Mouse (Mus musculus): ENCODE data around the gene Ccdc183. TPM values are rescaled to one million over a fixed set of nuclear protein-coding genes. Genes with fewer than 3 reads are reported as not detected.

The Ccdc183 gene
- polyA plus RNA-seq, 1 experiment, result 0.02 TPM

DNA sequence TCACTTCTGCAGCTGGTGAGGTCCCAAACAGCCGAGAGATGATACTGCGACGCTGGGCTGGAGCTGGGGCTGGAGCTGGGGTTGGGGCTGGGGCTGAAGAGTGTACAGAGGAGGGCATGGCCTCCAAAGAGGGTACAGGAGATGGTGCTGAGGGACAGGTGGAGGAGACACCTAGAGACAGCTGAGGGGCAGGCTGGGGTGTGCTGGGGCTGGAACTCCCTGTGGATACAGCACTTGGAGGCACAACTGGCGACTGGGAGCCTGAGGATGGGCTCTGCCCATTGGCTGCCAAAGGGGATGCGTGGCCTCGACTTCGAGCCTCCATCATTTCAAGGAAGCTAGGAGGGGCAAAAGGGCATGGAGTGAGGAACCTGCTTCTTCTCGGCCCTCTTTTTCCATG lies 30.2 kb downstream of the Ccdc183 start:
- no peak for TF ChIP-seq POLR2A (IDR thresholded peaks at IDR 0.05; ENCODE audit: extremely low read depth, insufficient read depth, low read length)
- no peak for TF ChIP-seq CTCF (IDR thresholded peaks at IDR 0.05; ENCODE audit: extremely low read depth, insufficient read depth, low read length)
- Histone ChIP-seq H3K27ac (ENCODE audit: insufficient read depth, low read length) (no peak overlapping the region), H3K4me3 (ENCODE audit: insufficient read depth, low read length) (no peak overlapping the region), H3K4me1 (ENCODE audit: control insufficient read depth, insufficient read depth, low read length) (peaks cover 5% of the 10 kb centered on the region)

DNA sequence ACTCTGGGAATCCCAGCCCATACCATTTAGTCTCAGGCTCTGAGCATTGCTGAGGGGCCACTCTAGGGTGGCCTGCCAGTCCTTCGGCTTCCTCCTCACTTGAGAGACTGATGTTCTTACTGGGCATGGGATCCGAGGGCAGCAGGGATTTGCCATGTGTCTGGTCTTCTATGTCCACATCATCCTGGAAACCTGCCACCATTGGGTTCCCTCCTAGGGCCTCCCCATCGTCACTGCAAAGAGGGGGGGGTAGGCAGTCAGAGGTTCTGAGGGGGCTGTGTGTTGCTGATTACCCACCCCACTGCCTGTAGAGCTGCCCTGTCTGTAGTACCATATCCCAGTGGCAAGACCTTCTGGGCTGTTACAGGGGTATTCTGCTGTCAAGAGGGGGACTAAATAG lies 31.9 kb downstream of the Ccdc183 start:
- Histone ChIP-seq H3K27ac (ENCODE audit: insufficient read depth, low read length) (no peak overlapping the region), H3K4me1 (ENCODE audit: control insufficient read depth, insufficient read depth, low read length) (peaks cover 7% of the 10 kb centered on the region)

DNA sequence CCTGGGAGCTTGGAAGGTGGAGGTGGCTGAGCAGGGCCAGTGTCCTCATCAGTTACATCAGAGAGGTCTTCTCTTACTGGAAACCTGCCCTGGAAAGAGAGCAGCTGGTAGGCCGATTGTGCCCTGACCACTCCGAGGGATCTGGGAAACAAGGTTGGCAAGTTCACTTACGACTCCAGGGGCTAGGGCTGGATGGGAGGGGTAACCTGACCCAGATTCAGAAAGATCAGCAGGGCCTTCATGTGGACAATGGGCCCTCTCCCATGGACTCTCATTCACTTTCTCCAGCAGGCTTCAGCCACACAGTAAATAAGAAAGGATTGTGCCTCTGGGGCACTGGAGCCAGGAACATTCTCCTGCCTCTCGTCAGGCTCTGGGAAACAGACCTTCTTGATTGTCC lies 32.6 kb downstream of the Ccdc183 start:
- H3K4me3 ChIP-seq (ENCODE audit: insufficient read depth, low read length), result no peak overlapping the region
- H3K4me1 ChIP-seq (ENCODE audit: control insufficient read depth, insufficient read depth, low read length), result peaks cover 8% of the 10 kb centered on the region
- TF ChIP-seq POLR2A (IDR thresholded peaks at IDR 0.05; ENCODE audit: extremely low read depth, insufficient read depth, low read length) (no peak), CTCF (IDR thresholded peaks at IDR 0.05; ENCODE audit: extremely low read depth, insufficient read depth, low read length) (no peak)
- H3K27ac ChIP-seq (ENCODE audit: insufficient read depth, low read length), result peak overlapping the region; percentile 36; the same call in 1 of the 2 replicates

More for the DNA sequence above, 31.9 kb downstream of the Ccdc183 start:
- TF ChIP-seq CTCF (IDR thresholded peaks at IDR 0.05; ENCODE audit: extremely low read depth, insufficient read depth, low read length) (no peak), POLR2A (IDR thresholded peaks at IDR 0.05; ENCODE audit: extremely low read depth, insufficient read depth, low read length) (no peak)
- H3K4me3 ChIP-seq (ENCODE audit: insufficient read depth, low read length), result no peak overlapping the region

DNA sequence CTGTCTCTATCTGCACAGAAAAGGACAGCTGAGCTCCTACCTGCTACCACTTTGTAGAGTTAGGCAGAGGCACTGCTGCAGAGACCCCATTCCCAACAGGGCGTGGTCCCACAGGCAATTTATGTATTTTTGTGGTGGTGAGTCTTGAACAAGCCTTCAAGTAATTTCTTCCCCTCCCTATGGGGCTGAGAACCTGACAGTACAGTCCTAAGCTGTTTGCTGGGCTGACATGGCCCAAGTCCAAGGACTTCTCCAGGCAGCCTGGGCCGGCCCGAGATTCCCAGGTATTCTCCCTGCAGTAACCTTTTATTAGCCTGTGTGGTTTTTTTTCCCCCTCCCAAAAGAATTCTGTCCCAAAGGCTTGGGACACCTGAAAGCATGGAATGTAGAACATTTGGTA lies 33.3 kb downstream of the Ccdc183 start:
- TF ChIP-seq POLR2A (IDR thresholded peaks at IDR 0.05; ENCODE audit: extremely low read depth, insufficient read depth, low read length) (no peak), CTCF (IDR thresholded peaks at IDR 0.05; ENCODE audit: extremely low read depth, insufficient read depth, low read length) (no peak)
- peaks cover 9% of the 10 kb centered on the region for H3K4me1 ChIP-seq (ENCODE audit: control insufficient read depth, insufficient read depth, low read length)
- H3K27ac ChIP-seq (ENCODE audit: insufficient read depth, low read length), result no peak overlapping the region
- H3K4me3 ChIP-seq (ENCODE audit: insufficient read depth, low read length), result no peak overlapping the region

DNA sequence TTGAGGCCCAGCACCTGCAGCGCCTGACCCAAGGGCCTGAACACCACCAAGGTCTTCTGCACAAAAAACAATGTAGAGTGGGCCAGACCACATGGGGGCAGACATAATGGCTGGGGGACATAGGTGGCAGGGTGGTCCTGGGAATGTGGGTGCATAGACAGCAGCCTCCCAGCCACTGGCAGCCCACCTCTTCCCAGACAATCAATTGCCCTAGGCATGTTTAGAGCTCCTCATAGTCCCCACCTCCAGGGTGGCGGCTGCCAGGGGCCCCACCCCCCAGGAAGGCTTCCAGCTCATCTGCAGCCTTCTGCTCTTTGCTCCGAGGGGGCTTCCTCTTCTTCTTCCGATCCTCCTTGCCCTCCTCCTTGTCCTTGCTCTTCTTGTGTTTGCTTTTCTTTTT lies 33.9 kb downstream of the Ccdc183 start:
- no peak overlapping the region for H3K4me3 ChIP-seq (ENCODE audit: insufficient read depth, low read length)
- peak overlapping the region; percentile 93 for H3K27ac ChIP-seq (ENCODE audit: insufficient read depth, low read length)
- H3K4me1 ChIP-seq (ENCODE audit: control insufficient read depth, insufficient read depth, low read length), result peaks cover 9% of the 10 kb centered on the region
- no peak for TF ChIP-seq CTCF (IDR thresholded peaks at IDR 0.05; ENCODE audit: extremely low read depth, insufficient read depth, low read length)
- no peak for TF ChIP-seq POLR2A (IDR thresholded peaks at IDR 0.05; ENCODE audit: extremely low read depth, insufficient read depth, low read length)

DNA sequence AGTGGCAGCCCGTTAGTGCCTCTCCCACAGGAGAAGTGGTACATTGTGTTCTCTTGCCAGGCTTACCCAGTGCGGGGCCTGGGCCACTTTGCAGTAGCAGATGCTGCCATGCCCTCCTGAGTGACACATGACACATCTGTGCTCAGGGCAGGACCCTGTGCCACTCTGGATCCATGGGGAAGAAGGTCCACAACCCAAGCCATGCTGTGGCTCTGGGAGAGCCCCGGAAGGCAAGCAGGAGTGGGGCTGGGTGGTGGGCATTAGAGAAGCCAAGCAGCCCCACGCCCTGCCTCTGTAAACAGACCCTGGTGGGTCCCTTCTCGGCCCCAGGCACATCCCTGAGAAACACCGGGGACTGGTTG lies 34.4 kb downstream of the Ccdc183 start:
- Histone ChIP-seq H3K4me3 (ENCODE audit: insufficient read depth, low read length) (no peak overlapping the region), H3K27ac (ENCODE audit: insufficient read depth, low read length) (peak overlapping the region; percentile 93), H3K4me1 (ENCODE audit: control insufficient read depth, insufficient read depth, low read length) (peaks cover 9% of the 10 kb centered on the region)
- TF ChIP-seq CTCF (IDR thresholded peaks at IDR 0.05; ENCODE audit: extremely low read depth, insufficient read depth, low read length) (no peak), POLR2A (IDR thresholded peaks at IDR 0.05; ENCODE audit: extremely low read depth, insufficient read depth, low read length) (no peak)

DNA sequence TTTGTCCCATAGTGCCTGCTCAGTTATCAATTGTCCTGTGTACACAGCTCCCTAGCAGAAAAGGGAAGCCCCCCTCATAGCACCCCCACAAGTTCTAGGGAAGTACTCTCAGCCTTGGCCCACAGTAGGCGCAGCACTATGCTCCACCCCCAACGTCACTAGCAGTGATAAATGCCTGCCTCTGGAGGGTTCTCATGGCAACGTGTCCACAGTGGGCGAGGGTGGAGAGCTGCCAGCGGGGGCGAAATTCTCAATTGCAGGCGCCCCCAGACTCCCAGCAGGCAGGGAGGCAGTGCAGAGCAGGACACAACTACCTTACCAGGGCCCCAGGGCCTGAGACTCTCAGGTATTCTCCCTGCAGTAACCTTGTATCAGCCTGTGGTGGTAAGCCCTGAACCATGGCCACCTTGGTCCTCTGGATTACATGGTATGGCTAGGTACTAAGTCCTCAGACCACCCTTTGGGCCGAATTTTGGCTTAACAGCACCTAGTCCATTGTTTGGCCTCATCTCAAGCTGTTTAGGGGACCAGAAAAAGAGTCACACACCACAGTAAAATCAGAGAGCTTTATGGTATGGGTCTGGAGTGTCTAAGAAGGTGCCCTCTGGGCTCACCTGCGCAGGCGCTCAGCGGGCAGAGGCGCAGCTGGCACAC lies 34.9 kb downstream of the Ccdc183 start:
- TF ChIP-seq POLR2A (IDR thresholded peaks at IDR 0.05; ENCODE audit: extremely low read depth, insufficient read depth, low read length) (peak; percentile 49; the same call in 1 of the 2 replicates), CTCF (IDR thresholded peaks at IDR 0.05; ENCODE audit: extremely low read depth, insufficient read depth, low read length) (no peak)
- Histone ChIP-seq H3K4me1 (ENCODE audit: control insufficient read depth, insufficient read depth, low read length) (peaks cover 9% of the 10 kb centered on the region), H3K27ac (ENCODE audit: insufficient read depth, low read length) (peak overlapping the region; percentile 93), H3K4me3 (ENCODE audit: insufficient read depth, low read length) (no peak overlapping the region)

DNA sequence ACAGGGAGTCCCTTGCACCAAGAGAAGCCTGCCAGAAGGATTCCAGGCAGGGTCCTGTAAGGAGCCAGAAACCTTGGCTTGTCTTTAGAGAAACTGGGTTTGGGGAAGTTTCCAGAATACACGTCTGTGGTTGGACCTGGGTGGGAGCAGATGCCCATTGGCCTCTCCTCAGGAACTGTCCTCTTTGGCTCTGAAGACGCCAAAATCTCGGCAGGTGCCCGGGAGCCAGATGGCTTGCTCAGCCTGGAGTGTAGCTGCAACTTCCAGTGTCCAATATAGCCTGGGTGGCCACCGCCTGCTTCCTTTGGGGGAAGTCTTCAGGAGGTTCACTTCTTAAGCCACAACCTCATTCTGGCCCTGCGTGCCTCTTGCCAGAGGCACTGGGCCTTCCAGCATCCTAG lies 35.6 kb downstream of the Ccdc183 start:
- TF ChIP-seq POLR2A (IDR thresholded peaks at IDR 0.05; ENCODE audit: extremely low read depth, insufficient read depth, low read length), result no peak
- TF ChIP-seq CTCF (IDR thresholded peaks at IDR 0.05; ENCODE audit: extremely low read depth, insufficient read depth, low read length), result no peak
- peak overlapping the region; percentile 57 for H3K27ac ChIP-seq (ENCODE audit: insufficient read depth, low read length)
- peaks cover 9% of the 10 kb centered on the region for H3K4me1 ChIP-seq (ENCODE audit: control insufficient read depth, insufficient read depth, low read length)
- H3K4me3 ChIP-seq (ENCODE audit: insufficient read depth, low read length), result peak overlapping the region; percentile 63; the same call in 1 of the 2 replicates

DNA sequence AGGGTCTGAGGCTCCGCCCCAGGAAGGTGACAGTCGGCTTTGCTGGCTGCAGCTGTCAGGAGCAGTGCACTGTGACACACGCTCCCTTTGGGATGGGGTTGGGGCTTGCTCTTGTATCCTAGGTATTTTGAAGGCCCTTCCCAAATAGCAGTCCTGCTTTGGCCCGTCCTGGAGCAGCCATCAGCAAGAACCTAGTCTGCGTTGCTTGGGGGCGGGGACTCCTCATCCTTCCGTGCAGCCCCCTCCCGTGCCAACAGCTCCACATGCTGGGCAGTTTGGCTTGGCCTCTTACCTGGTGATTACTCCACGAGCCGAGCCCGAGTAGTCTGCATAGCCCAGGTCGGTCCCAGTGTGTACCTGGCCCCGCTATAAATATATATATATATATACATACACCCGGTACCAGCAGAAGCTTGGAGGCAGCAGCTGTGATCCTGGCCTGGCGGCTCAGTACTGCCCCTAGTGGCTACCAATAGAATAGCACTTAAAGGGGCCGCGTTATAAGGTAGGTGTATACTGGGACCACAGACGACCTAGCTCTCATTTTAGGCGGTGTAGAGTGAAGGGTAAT lies 36.1 kb downstream of the Ccdc183 start, which contains the start of gene Ajm1:
Ajm1 (minus strand) TSS at position 464 of the 571 bp plus-strand sequence.
- Histone ChIP-seq H3K27ac (ENCODE audit: insufficient read depth, low read length) (peak within 1 kb of the TSS; percentile 93), H3K4me1 (ENCODE audit: control insufficient read depth, insufficient read depth, low read length) (peaks cover 9% of the 10 kb centered on the region), H3K4me3 (ENCODE audit: insufficient read depth, low read length) (peak within 1 kb of the TSS; percentile 63)
- peak; percentile 84 for TF ChIP-seq CTCF (IDR thresholded peaks at IDR 0.05; ENCODE audit: extremely low read depth, insufficient read depth, low read length)
- no peak for TF ChIP-seq POLR2A (IDR thresholded peaks at IDR 0.05; ENCODE audit: extremely low read depth, insufficient read depth, low read length)

DNA sequence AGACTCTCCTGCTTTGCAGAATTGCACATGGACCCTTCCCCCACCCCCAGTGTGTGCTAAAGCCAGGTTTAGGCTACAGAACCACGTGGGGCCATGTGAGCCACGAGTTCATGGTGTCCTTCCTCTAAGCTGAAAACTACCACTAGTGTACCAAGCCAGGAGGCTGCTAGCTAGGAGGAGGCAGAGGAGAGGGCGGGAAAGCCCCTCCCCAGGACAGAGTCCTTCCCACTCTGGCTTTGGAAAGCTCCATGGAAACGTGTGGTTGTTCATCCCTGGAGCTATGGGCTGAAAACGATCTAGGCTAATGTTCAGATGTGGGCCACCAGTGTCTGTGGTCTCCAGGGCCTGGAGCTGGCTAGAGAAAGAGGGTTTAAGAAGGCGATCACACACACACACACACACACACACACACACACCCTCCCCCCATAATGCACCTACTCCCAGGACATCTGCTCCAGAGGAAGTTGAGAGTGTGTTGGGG lies 36.8 kb downstream of the Ccdc183 start:
- peaks cover 11% of the 10 kb centered on the region for H3K4me1 ChIP-seq (ENCODE audit: control insufficient read depth, insufficient read depth, low read length)
- peak overlapping the region; percentile 67 for H3K27ac ChIP-seq (ENCODE audit: insufficient read depth, low read length)
- peak overlapping the region; percentile 63 for H3K4me3 ChIP-seq (ENCODE audit: insufficient read depth, low read length)
- TF ChIP-seq POLR2A (IDR thresholded peaks at IDR 0.05; ENCODE audit: extremely low read depth, insufficient read depth, low read length), result no peak; the same call in 1 of the 2 replicates
- TF ChIP-seq CTCF (IDR thresholded peaks at IDR 0.05; ENCODE audit: extremely low read depth, insufficient read depth, low read length), result no peak
